Mouse (Mus musculus) megakaryocyte, embryonic 14.5 days (primary cell): ENCODE results near the gene Spta1.

Experiments
- FLI1 ChIP-seq: IDR thresholded peaks from 2 replicates; pipeline ENCODE4 v1.6.1; 2012; ENCODE audit warnings: low read length, inconsistent platforms, mixed read lengths
- GATA1 ChIP-seq: IDR thresholded peaks from 3 replicates; pipeline ENCODE4 v1.6.1; 2012; ENCODE audit warnings: mixed read lengths, low read length, inconsistent platforms, borderline replicate concordance

GRCm38 (mm10) chr1:174216528-174217204 lies 44.1 kb downstream of the Spta1 start:
- TF ChIP-seq GATA1 (no peak), FLI1 (no peak)
